Mouse (Mus musculus) left cerebral cortex, postnatal 14 days (tissue): ENCODE measurements around the gene Mefv. TPM values are rescaled to one million over a fixed set of nuclear protein-coding genes. Genes with fewer than 3 reads are reported as not detected.
A peak's percentile ranks its signal among the peaks of the same experiment; 100 is the strongest.
"Not testable (repeated sequence)": the region's sequence is repeated elsewhere in the genome, so short reads cannot be mapped to it uniquely, and the experiment has no call there.

Source experiments
- DNase-seq, 2 experiments: peaks; one replicate each; pipeline ENCODE4 v3.0.0; 2021 to 2022; ENCODE audit warnings: low spot score in 2 of 2, mixed read lengths in 1 of 2
- intact Hi-C: fragments of 180-260 bp; cut with DNase I; formaldehyde crosslinking; loops from one replicate; pipeline ENCODE4 v1.15.1; 2025
- long read RNA-seq, 2 experiments: library from polyadenylated mRNA; stranded (forward); transcript quantifications; one replicate each; pipeline ENCODE4 v2.0.0; 2021
- total RNA-seq, 2 experiments: library from RNA; stranded (reverse); gene quantifications; 2 replicates each; pipeline ENCODE4 v1.2.3; 2021

Gene Mefv
- not detected for total RNA-seq
- long read RNA-seq, experiment 1, result 0 reads
- long read RNA-seq, experiment 2, result 0 reads

DNA sequence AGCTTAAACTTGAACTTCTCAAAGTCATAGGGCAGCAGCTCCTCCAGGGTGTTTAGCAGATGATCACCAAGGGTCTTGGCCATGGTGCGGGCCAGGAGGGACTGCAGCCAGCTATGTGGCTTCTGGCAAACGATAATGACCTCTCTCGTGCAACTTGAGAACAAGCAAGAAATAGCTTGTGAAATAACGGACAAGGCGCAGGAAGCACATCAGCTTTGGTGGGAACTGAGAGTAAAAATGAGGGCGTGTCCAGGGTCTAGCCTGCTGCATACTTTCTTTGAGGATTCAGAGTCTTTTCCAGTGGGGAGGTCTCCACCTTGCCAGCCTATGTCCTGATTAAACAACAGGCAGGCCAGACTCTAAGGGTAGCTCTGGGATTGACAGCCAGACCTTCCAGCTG, at the start of gene Mefv:
TSS of gene Mefv (minus strand) at position 118 of the 400 bp plus-strand sequence.
- no peak for DNase-seq
- intact Hi-C loops, result no loop called here

DNA sequence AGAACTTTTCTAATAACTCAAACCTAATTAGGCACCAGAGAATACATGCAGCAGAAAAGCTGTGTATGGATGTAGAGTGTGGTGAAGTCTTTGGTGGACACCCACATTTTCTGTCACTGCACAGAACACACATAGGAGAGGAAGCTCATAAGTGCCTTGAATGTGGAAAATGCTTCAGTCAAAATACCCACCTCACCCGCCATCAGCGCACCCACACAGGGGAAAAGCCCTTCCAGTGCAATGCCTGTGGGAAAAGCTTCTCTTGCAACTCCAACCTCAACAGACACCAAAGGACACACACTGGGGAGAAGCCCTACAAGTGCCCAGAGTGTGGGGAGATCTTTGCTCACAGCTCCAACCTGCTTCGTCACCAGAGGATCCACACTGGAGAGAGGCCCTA, 31.1 kb upstream of the Mefv start:
- DNase-seq, result no peak
- intact Hi-C loops, result loop anchor here (10.0 kb wide), 1 partner anchor 156 kb away; the partner anchor contains the start of genes 1700037C18Rik and Cluap1

DNA sequence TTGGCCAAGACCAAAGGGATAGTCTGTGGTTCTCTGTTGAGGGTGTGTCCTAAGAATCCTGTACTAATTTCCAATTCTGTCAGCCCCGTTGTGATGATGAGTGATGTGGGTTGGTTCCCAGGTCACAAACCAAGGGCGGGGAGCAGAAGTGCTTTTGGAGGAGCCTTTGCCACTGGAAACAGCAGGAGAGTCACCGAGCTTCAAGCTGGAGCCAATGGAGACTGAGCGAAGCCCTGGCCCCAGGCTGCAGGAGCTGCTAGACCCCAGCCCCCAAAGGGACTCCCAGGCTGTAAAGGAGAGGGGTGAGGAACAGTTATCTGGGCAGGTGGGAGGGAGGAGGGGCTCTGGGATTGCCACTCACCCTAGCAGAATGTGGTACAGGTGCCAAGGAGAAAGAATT, 27.8 kb upstream of the Mefv start:
- DNase-seq, result no peak
- intact Hi-C loops, result loop anchor here (10.0 kb wide), 1 partner anchor 159 kb away; the partner anchor contains the start of genes 1700037C18Rik and Cluap1

DNA sequence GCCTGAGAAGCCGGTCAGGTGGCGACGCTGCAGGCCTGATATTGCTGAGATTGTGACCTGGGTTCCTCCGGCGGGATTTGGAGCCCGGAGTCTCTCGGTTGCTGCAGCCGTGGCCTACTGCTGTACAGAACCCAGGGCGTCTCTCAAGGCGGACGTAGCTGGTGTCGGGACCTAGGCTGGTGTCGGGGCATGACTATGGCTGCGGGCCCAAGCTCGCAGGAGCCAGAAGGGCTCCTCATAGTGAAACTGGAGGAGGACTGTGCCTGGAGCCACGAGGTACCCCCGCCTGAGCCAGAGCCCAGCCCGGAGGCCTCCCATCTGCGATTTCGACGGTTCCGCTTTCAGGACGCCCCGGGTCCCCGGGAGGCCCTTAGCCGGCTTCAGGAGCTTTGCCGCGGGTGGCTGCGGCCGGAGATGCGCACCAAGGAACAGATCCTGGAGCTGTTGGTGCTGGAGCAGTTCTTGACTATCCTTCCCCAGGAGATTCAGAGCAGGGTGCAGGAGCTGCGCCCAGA, 26.3 kb upstream of the Mefv start:
- intact Hi-C loops, result loop anchor here (10.0 kb wide), 1 partner anchor 161 kb away; the partner anchor contains the start of genes 1700037C18Rik and Cluap1
- no peak for DNase-seq

DNA sequence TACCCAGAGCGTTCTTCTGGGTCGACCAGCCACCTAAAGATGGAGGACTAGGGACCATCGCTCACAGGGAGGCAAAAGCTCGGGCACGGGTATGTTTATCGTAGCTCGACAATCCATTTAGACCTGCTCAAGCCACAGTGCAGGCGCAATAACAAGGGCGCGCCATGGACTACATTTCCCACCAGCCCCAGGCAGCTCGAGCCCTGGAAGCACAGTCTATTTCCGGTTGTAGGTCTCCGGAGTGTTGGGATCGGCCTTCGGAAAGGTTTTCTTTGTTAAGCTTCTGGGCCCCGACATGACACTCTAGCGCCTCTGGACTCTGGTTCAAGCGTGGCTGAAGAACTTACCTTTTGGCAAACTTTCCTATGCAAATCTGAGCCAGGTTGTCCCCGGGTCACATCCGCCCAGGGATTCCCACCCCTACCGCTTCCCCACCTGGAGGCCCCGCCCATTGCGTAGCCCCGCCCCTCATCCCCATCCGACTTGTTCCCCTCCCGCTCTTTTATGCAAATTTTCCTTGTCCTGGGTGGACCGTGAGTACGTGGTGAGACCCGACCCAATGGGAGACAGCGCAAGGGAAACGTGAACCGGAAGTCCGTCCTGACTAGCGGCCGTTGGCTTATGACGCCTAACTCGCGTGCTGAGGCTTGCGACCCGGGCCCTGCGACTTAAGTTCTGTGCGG, 25.7 kb upstream of the Mefv start, which contains the start of gene Zfp263:
TSS of gene Zfp263 (plus strand) at position 591 of the 683 bp plus-strand sequence.
- intact Hi-C loops, result loop anchor here (10.0 kb wide), 1 partner anchor 161 kb away; the partner anchor contains the start of genes 1700037C18Rik and Cluap1
- peak; percentile 94 to 97 for DNase-seq

DNA sequence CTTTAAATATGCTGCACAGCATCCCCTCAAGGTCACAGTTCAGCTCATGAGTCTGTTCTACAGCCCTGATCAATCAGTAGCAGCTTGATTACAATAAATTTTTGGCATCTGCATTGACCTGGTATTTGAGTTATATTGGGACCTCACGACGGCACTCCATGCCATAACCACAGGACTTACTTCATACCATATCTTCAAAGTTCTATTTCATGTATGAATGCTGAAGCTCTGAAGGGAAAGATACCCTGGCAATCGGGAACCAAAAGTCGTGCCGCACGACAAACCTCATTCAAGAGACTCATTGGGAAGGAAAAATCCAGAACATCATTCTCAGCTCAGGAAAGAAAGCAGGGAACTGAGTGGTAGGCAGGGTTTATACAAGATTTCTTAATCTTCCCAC, 24.6 kb upstream of the Mefv start:
- intact Hi-C loops, result loop anchor here (10.0 kb wide), 1 partner anchor 162 kb away; the partner anchor contains the start of genes 1700037C18Rik and Cluap1
- no peak for DNase-seq

DNA sequence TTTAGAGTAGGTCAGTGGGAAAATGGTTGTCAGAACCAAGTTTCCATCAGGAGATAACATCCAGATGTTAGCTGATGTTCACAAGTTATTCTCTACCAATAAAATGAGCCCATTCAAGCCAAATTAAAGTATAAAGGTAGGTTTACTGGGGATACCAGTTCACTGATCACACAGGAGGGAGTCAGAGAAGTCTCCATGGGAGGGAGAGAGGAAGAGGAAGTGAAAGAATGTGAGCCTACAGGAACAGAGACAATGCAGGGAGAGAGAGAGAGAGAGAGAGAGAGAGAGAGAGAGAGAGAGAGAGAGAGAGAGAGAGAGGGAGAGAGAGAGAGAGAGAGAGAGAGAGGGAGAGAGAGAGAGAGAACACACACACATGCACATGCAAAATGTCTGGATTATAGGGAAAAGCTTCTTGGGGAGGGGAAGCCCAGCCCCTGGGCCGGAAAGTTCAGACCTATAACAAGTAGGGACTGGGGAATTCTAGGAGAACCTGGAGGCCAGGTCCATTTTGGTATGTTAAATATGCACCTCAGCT, 15.4 kb upstream of the Mefv start:
- no peak for DNase-seq
- intact Hi-C loops, result no loop called here

DNA sequence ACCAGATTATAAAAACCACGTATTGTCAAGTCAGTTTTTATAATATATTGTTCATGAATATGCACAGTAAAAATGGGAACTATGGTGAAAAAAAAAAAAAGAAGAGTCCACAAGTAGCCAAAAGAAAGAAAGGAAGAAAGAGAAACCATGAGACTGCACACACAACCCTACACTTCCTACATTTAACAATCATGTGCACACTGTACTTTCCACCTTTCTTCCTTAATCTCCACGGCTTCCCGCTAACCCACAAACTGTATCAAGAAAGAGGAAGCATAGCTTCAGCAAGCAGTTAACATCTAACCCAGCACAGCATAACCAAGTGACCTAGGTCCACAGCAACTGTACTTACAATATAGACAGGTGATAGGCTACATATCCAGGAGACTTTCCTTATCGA, 14.7 kb upstream of the Mefv start:
- intact Hi-C loops, result no loop called here
- DNase-seq, result no peak

DNA sequence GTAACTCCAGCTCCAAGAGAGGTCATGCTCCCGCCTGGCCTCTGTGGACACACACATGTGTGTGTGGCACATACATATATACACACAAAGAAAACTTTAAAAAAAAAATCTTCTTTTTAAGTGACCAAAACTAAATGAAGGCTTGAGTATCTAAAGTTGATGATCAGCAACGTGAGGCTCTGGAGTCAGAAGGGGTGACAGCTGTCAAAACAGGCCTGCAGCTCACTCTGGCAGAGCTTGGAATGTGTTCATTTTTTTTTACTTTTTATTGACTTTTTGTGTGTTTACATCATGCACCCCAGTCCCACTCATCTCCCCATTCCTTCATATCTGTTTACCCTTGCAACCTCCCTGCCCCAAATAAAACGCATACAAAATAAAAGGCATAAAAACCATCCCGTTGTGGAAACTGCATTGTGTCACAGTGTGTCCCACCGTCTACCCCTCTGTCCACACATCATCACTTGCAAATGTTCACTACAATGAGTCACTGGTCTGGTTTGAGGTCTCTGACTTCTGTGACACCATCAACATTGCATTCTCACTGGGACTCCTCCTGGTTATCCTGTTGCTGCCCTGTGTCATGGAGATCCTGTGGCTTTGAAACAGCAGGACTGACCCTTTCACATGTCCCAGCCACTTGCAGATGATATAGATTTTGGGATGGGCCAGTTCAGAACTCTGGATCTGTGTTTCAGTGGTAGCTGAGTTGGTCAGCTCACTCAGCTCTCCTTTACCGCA, 10.3 kb upstream of the Mefv start:
- intact Hi-C loops, result no loop called here
- no peak for DNase-seq

DNA sequence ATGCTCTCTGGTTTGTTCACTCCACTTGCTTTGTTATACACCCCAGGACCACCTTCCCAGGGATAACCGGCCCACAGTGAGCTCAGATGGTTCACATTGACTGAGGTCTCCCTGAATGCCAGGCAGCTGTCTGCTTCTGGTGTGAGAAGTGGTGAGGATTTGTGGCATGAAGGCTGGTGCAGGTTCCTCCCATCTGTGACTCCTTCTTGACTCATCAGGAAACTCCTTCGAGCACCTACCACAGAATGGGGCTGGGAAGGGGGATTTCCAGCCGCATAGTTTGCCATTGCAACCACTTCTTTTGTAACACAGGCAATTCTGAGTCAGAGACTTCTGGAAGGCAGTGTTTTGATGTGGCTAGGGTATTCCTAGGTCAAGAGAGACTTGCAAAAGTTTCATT, 5.3 kb upstream of the Mefv start:
- intact Hi-C loops, result no loop called here
- no peak for DNase-seq

DNA sequence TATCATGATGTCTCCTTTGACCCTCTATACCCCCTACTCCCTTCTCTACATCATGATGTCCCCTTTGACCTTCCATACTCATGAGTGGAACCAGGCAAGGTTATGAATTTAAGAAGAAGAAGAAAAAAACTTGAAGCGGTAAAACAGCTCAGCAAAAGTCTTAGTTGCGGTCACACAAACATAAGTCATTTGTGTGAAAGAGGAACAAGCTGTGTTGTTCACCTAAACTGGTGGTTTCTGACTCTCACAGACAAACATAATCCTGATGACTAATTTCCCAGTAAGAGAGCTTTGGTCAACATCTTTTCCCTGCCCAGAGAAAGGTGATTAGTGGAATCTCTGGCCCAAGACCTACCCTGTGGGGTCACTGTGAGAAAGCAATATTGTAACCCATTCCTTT, 3.2 kb downstream of the Mefv start:
- intact Hi-C loops, result no loop called here
- DNase-seq, result no peak

DNA sequence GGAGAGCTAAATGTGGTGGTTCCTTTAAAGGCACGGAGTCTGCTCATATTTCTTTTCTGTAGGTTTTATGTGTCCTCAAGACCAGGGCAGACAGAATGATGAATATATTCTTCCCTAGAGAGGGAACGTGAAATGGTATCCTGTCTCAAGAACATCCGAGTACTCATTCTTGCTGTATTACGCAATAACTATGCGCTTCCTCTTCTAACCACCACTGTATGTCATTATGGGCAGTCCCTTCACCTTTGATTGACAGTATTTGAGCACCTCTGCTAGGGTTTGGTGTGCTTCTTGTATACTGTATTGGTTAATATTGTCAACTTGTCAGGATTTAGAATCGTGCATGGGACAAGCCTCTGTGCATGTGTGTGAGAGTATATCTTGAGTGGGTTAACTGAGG, 11.2 kb downstream of the Mefv start:
- intact Hi-C loops, result no loop called here
- DNase-seq, result no peak

DNA sequence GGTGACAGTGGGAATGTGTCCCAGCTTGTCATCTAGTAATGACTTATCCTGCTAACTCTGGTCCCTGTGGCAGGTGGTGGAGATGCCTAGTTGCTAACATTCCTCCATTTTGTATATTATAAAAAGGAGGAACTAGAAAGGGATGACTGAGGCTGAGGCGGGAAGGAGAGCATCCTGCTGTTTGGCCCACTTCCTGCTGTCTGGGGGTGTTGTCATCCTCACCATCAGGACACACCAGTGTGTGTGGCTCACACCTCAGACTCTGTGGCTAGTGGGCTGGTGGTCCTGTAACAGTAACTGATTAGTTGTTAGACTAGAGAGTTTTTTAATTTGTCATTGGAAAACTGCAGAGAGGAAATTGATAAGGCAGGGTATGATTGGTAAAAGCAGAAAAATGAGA, 17.0 kb downstream of the Mefv start:
- DNase-seq, result no peak
- intact Hi-C loops, result no loop called here

DNA sequence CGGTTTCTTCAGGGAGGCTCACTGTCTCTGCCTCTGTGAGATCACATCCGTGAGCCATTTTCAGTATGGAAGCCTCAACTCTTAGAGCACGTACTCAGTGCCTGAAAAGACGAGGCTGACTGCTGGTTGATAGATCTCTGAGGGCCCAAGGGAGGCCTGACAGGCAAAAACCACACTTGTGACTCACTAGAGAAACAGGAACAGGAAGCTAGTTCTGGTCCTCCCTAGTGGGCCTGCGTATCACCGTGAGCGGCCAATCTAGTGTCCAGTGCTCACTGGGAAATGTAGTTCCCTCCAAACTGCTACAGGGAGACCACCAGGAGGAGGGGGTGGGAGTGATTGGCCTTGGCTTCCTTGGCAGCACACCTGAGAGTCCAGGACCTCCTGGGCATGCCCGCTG, 18.6 kb downstream of the Mefv start:
- intact Hi-C loops, result no loop called here
- no peak for DNase-seq

DNA sequence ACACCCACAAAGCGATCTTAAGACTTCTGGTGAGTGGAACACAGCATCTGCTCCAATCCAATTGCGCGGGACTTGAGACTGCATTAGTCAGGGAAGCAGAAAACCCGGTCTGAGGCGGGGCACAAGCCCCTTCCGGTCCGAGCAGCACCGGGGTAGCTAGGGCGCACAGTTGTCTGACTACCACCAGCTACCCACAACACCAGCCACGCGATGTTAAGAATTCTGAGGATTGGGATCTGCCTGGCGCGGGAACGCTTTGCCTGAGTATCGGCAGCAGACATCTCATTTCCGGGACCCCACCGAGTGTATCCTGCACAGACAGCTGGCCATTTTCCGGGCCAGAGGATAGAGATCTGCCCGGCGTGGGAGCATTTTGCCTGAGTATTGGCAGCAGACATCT, 28.3 kb downstream of the Mefv start:
- DNase-seq, intact Hi-C loops: not testable (repeated sequence)

Other genes with a start within 250 kb of the Mefv start
- gene Olfr161, start 127.1 kb downstream of the Mefv start, total RNA-seq, result not detected
- 10 to 100 TPM; 18.5 to 19.4 TPM for gene Zfp263, start 26.0 kb upstream of the Mefv start, total RNA-seq
- gene Olfr15, start 112.8 kb upstream of the Mefv start, total RNA-seq, result not detected
- 1 to 10 TPM; 4.8 to 4.9 TPM for gene Zfp174, start 129.2 kb upstream of the Mefv start, total RNA-seq
- 100 to 1,000 TPM; 146 to 151 TPM for gene Naa60, start 154.3 kb upstream of the Mefv start, total RNA-seq
- gene Zfp597, start 166.5 kb upstream of the Mefv start, total RNA-seq, result 10 to 100 TPM; 25.6 to 31.9 TPM
- under 1 TPM; 0.44 to 0.55 TPM for gene Gm20695, start 166.6 kb upstream of the Mefv start, total RNA-seq
- gene 1700037C18Rik, start 190.6 kb upstream of the Mefv start, total RNA-seq, result 1 to 10 TPM; 8.7 to 10.0 TPM
- 10 to 100 TPM; 29.7 TPM for gene Cluap1, start 190.7 kb upstream of the Mefv start, total RNA-seq